Comparison of ENCODE assay signal across 18 mouse cellular contexts in the genomic region with DNA sequence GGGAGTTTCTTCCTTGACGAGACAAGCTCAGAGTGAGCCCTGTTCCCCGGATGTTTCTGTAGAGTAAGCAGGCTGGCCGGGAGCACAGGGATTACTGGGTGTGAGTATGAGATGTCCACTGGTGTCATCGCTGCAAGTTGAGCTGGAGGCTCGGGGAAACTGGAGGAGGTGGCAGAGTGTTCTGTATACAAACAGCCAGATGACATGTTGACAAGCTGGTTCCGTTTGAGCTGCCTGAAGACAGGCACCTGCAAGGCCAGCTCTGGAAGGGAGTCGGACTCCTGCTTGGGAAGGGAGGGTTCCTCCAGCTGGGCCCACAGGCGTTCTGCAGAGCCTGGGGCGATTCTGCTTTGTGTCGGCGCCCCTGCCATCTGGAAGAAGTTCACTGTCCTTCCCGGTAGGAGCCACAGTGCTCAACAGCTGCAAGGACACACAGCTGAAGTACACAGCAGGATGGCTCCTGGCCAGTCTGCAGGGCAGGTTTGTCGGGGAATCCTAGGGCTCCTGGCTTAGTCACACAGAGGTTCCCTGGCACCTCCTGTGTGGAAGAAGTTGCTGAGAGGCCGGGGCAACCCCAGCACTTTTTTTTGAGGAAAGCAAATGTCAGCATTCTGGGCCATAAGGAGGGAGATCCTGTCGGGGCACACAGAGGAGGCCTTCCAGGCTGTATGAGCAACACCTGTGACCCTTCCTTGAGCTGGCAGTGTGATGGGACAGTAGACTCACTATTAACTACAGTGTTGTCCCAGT. TPM values are rescaled to one million over a fixed set of nuclear protein-coding genes. Genes with fewer than 3 reads are reported as not detected.
DNase-seq lines count a peak whose midpoint lies in the region; ATAC-seq and TF ChIP-seq lines count a peak whose summit lies in the region.
"Had no signal": no experiment of that assay in that cellular context is flagged by ENCODE, and none has a peak within 500 bp of the region (broad histone marks: within the 10 kb centered on the region; RNA-seq: fewer than 3 reads in every experiment).

No protein-coding gene starts in this region.

- no peaks in the 10 kb centered on the region for H3K36me3 ChIP-seq in heart, adult 2 months (ENCODE audit: control insufficient read depth, insufficient read depth, low read length)
- peaks cover 47% of the 10 kb centered on the region for H3K36me3 ChIP-seq in limb, embryonic 13.5 days
- H3K36me3 ChIP-seq in limb, embryonic 10.5 days = peaks cover 61% of the 10 kb centered on the region
- H3K36me3 ChIP-seq in embryonic facial prominence, embryonic 13.5 days = peaks cover 40% of the 10 kb centered on the region

- peak overlapping the region; percentile 13; the same call in 1 of the 2 replicates for H3K9ac ChIP-seq in heart, adult 2 months (ENCODE audit: low read depth, low read length)
- 0 out of 2 replicates have a peak overlapping the region, but pooled peaks have one; percentile 8 for H3K9ac ChIP-seq in limb, embryonic 13.5 days
- peak overlapping the region; percentile 12; the same call in 1 of the 2 replicates for H3K9ac ChIP-seq in embryonic facial prominence, embryonic 13.5 days
- H3K9ac ChIP-seq: forebrain, embryonic 12.5 days; midbrain, embryonic 12.5 days; neural tube, embryonic 12.5 days had no signal

- no peak for ATAC-seq in limb, embryonic 13.5 days (ENCODE audit: low FRiP score, low read depth)
- ATAC-seq in embryonic facial prominence, embryonic 13.5 days (ENCODE audit: insufficient number of reproducible peaks, insufficient read depth, low FRiP score, low TSS enrichment, low read depth) = no peak
- ATAC-seq: Patski had no signal

- H3K79me2 ChIP-seq in heart, adult 2 months (replicated peaks; ENCODE audit: control insufficient read depth, insufficient read depth, low read length) = peaks cover 10% of the 10 kb centered on the region

- intact Hi-C loops in heart, adult 2 months (cut with DNase I) = loop anchor here (1.0 kb wide), 1 partner anchor 18 kb away; no protein-coding TSS in a partner anchor

- DNase-seq in heart, adult 2 months = no peak
- no peak for DNase-seq in heart, adult 11 months
- no peak for DNase-seq in limb, embryonic 10.5 days (ENCODE audit: low spot score)
- DNase-seq in MN1 (ENCODE audit: low spot score) = no peak
- DNase-seq: adrenal gland, adult 8-10 months; heart, postnatal 14 days; kidney, adult 18-20 months; right cerebral cortex, adult 18-20 months; thymus, adult 18-20 months had no signal

- no peaks in the 10 kb centered on the region for H3K27me3 ChIP-seq in heart, adult 2 months (ENCODE audit: control insufficient read depth, insufficient read depth, low read length)
- H3K27me3 ChIP-seq in limb, embryonic 13.5 days = no peaks in the 10 kb centered on the region
- no peaks in the 10 kb centered on the region for H3K27me3 ChIP-seq in limb, embryonic 10.5 days (ENCODE audit: low read depth, poor library complexity, severe bottlenecking)
- no peaks in the 10 kb centered on the region for H3K27me3 ChIP-seq in embryonic facial prominence, embryonic 13.5 days
- H3K27me3 ChIP-seq: CH12.LX; forebrain, embryonic 12.5 days; midbrain, embryonic 12.5 days; neural tube, embryonic 12.5 days; Patski had no signal

- no peak for TF ChIP-seq CTCF in heart, adult 2 months (IDR thresholded peaks at IDR 0.05)
- no peak for TF ChIP-seq CTCF in cortical plate, adult 2 months (IDR thresholded peaks at IDR 0.05; ENCODE audit: extremely low read depth, insufficient read depth, low read length)

- no peak for TF ChIP-seq EP300 in heart, adult 2 months (IDR thresholded peaks at IDR 0.05; ENCODE audit: insufficient read depth, low read depth, low read length)

- H3K27ac ChIP-seq in heart, adult 2 months = no peak overlapping the region
- H3K27ac ChIP-seq in limb, embryonic 13.5 days = no peak overlapping the region
- no peak overlapping the region for H3K27ac ChIP-seq in limb, embryonic 10.5 days
- peak overlapping the region; percentile 30 for H3K27ac ChIP-seq in cortical plate, adult 2 months (ENCODE audit: insufficient read depth, low read length)
- H3K27ac ChIP-seq in embryonic facial prominence, embryonic 13.5 days = no peak overlapping the region
- H3K27ac ChIP-seq: liver, embryonic 14.5 days; neural tube, embryonic 12.5 days had no signal

- no peak overlapping the region for H3K4me2 ChIP-seq in limb, embryonic 13.5 days (replicated peaks)
- no peak overlapping the region for H3K4me2 ChIP-seq in embryonic facial prominence, embryonic 13.5 days
- H3K4me2 ChIP-seq: forebrain, embryonic 12.5 days; midbrain, embryonic 12.5 days; neural tube, embryonic 12.5 days had no signal

- H3K4me3 ChIP-seq in heart, adult 2 months = no peak overlapping the region
- H3K4me3 ChIP-seq in limb, embryonic 13.5 days = no peak overlapping the region
- no peak overlapping the region for H3K4me3 ChIP-seq in limb, embryonic 10.5 days
- peak overlapping the region; percentile 1; the same call in 1 of the 2 replicates for H3K4me3 ChIP-seq in cortical plate, adult 2 months (ENCODE audit: insufficient read depth, low read length)
- no peak overlapping the region for H3K4me3 ChIP-seq in embryonic facial prominence, embryonic 13.5 days
- H3K4me3 ChIP-seq: forebrain, embryonic 12.5 days; midbrain, embryonic 12.5 days; neural tube, embryonic 12.5 days had no signal

- 43% methylated on average over 15 of the region's 15 CpGs for WGBS in heart, adult 2 months
- WGBS in limb, embryonic 13.5 days = 76% methylated on average over 15 of the region's 15 CpGs
- WGBS in limb, embryonic 10.5 days = 84% methylated on average over 15 of the region's 15 CpGs
- whole genome bisulfite sequencing in embryonic facial prominence, embryonic 13.5 days = 69% methylated on average over 15 of the region's 15 CpGs

- H3K9me3 ChIP-seq in limb, embryonic 13.5 days = no peaks in the 10 kb centered on the region
- H3K9me3 ChIP-seq in limb, embryonic 10.5 days (replicated peaks) = no peaks in the 10 kb centered on the region
- no peaks in the 10 kb centered on the region for H3K9me3 ChIP-seq in embryonic facial prominence, embryonic 13.5 days
- H3K9me3 ChIP-seq: forebrain, embryonic 12.5 days; midbrain, embryonic 12.5 days; neural tube, embryonic 12.5 days had no signal

- peaks cover 13% of the 10 kb centered on the region for H3K4me1 ChIP-seq in heart, adult 2 months (ENCODE audit: control insufficient read depth, insufficient read depth, low read length)
- peaks cover 22% of the 10 kb centered on the region for H3K4me1 ChIP-seq in limb, embryonic 13.5 days
- H3K4me1 ChIP-seq in limb, embryonic 10.5 days = peaks cover 26% of the 10 kb centered on the region
- H3K4me1 ChIP-seq in cortical plate, adult 2 months (ENCODE audit: control insufficient read depth, insufficient read depth, low read length) = peaks cover 26% of the 10 kb centered on the region
- peaks cover 40% of the 10 kb centered on the region for H3K4me1 ChIP-seq in embryonic facial prominence, embryonic 13.5 days

- TF ChIP-seq POLR2A in heart, adult 2 months (IDR thresholded peaks at IDR 0.05; ENCODE audit: insufficient read depth, low read depth, low read length) = no peak
- TF ChIP-seq POLR2A in cortical plate, adult 2 months (IDR thresholded peaks at IDR 0.05; ENCODE audit: extremely low read depth, insufficient read depth, low read length) = no peak

RNA-seq across cellular contexts. Expression of a gene that starts 3.6 kb away (rescaled TPM):
- total RNA-seq in heart, adult 2 months (2021) = 10 to 100 TPM; 74.0 to 95.3 TPM
- 147 and 165 TPM in 2 replicates for polyA plus RNA-seq in heart, adult 2 months (2012; rRNA removed)
- polyA plus RNA-seq in limb, embryonic 13.5 days (2015; fragmentation: Nextera tagmentation; extraction: Ambion mirVana) = 232 and 245 TPM in 2 replicates
- 197 and 216 TPM in 2 replicates for polyA plus RNA-seq in limb, embryonic 10.5 days (2016; fragmentation: Nextera tagmentation; extraction: Ambion mirVana)
- 436 and 444 TPM in 2 replicates for polyA plus RNA-seq in cortical plate, adult 2 months (2012; rRNA removed)
- polyA plus RNA-seq in embryonic facial prominence, embryonic 13.5 days (2015; fragmentation: Nextera tagmentation; extraction: Ambion mirVana) = 195 and 216 TPM in 2 replicates

RNA-seq across cellular contexts. Expression of a gene that starts 17.8 kb away (rescaled TPM):
- 10 to 100 TPM; 17.8 to 20.6 TPM for total RNA-seq in heart, adult 2 months (2021)
- polyA plus RNA-seq in heart, adult 2 months (2012; rRNA removed) = 38.3 and 45.2 TPM in 2 replicates
- 38.7 and 40.5 TPM in 2 replicates for polyA plus RNA-seq in limb, embryonic 13.5 days (2015; fragmentation: Nextera tagmentation; extraction: Ambion mirVana)
- 26.9 and 27.0 TPM in 2 replicates for polyA plus RNA-seq in limb, embryonic 10.5 days (2016; fragmentation: Nextera tagmentation; extraction: Ambion mirVana)
- 51.3 and 58.5 TPM in 2 replicates for polyA plus RNA-seq in cortical plate, adult 2 months (2012; rRNA removed)
- 44.9 and 45.6 TPM in 2 replicates for polyA plus RNA-seq in embryonic facial prominence, embryonic 13.5 days (2015; fragmentation: Nextera tagmentation; extraction: Ambion mirVana)

RNA-seq across cellular contexts. Expression of a gene that starts 27.7 kb away (rescaled TPM):
- under 1 TPM; 0.50 to 0.84 TPM for total RNA-seq in heart, adult 2 months (2021)
- polyA plus RNA-seq in heart, adult 2 months (2012; rRNA removed) = 0.61 and 0.96 TPM in 2 replicates
- polyA plus RNA-seq in limb, embryonic 13.5 days (2015; fragmentation: Nextera tagmentation; extraction: Ambion mirVana) = 0.14 and 0.28 TPM in 2 replicates
- 0.05 and 0.09 TPM in 2 replicates for polyA plus RNA-seq in limb, embryonic 10.5 days (2016; fragmentation: Nextera tagmentation; extraction: Ambion mirVana)
- polyA plus RNA-seq in cortical plate, adult 2 months (2012; rRNA removed) = 164 and 183 TPM in 2 replicates
- polyA plus RNA-seq in embryonic facial prominence, embryonic 13.5 days (2015; fragmentation: Nextera tagmentation; extraction: Ambion mirVana) = 0.34 and 0.37 TPM in 2 replicates

RNA-seq across cellular contexts. Expression of a gene that starts 40.3 kb away (rescaled TPM):
- total RNA-seq in heart, adult 2 months (2021) = not detected
- 0.02 and 0.03 TPM in 2 replicates for polyA plus RNA-seq in heart, adult 2 months (2012; rRNA removed)
- polyA plus RNA-seq in limb, embryonic 13.5 days (2015; fragmentation: Nextera tagmentation; extraction: Ambion mirVana) = 0.04 and 0.08 TPM in 2 replicates
- 0.05 TPM in 1 of 2 replicates, not detected in the other for polyA plus RNA-seq in limb, embryonic 10.5 days (2016; fragmentation: Nextera tagmentation; extraction: Ambion mirVana)
- polyA plus RNA-seq in cortical plate, adult 2 months (2012; rRNA removed) = 0.45 and 0.52 TPM in 2 replicates
- polyA plus RNA-seq in embryonic facial prominence, embryonic 13.5 days (2015; fragmentation: Nextera tagmentation; extraction: Ambion mirVana) = 0.07 and 0.11 TPM in 2 replicates
- total RNA-seq: heart, postnatal 14 days had no signal
- polyA plus RNA-seq: forebrain, embryonic 12.5 days; midbrain, embryonic 12.5 days had no signal

RNA-seq across cellular contexts. Expression of a gene that starts 54.2 kb away (rescaled TPM):
- total RNA-seq in heart, adult 2 months (2021) = 1 to 10 TPM; 5.8 to 7.5 TPM
- polyA plus RNA-seq in heart, adult 2 months (2012; rRNA removed) = 5.9 and 8.4 TPM in 2 replicates
- 8.6 and 8.7 TPM in 2 replicates for polyA plus RNA-seq in limb, embryonic 13.5 days (2015; fragmentation: Nextera tagmentation; extraction: Ambion mirVana)
- 10.6 and 10.8 TPM in 2 replicates for polyA plus RNA-seq in limb, embryonic 10.5 days (2016; fragmentation: Nextera tagmentation; extraction: Ambion mirVana)
- polyA plus RNA-seq in cortical plate, adult 2 months (2012; rRNA removed) = 7.8 and 8.5 TPM in 2 replicates
- 9.5 and 10.4 TPM in 2 replicates for polyA plus RNA-seq in embryonic facial prominence, embryonic 13.5 days (2015; fragmentation: Nextera tagmentation; extraction: Ambion mirVana)

Comparison
In these comparisons a context has a peak if more than half of its experiments do, and no peak if none do; other contexts are left out.
1. RNA of a gene that starts 27.7 kb away (polyA plus RNA-seq): 164 to 183 TPM in cortical plate, adult 2 months; 0.61 to 0.96 TPM in heart, adult 2 months, 0.34 to 0.37 TPM in embryonic facial prominence, embryonic 13.5 days, 0.14 to 0.28 TPM in limb, embryonic 13.5 days and 0.05 to 0.09 TPM in limb, embryonic 10.5 days; every median in the first group is over 10 times any median in the second.
2. Peak in every context shown above with its lines, with median percentiles within 50 percentile points of each other: H3K9ac ChIP-seq.